Mouse (Mus musculus) brain, embryonic 14.5 days (tissue): ENCODE data around the gene 2310011J03Rik. TPM values are rescaled to one million over a fixed set of nuclear protein-coding genes. Genes with fewer than 3 reads are reported as not detected.

ENCODE experiments used
- DNase-seq: peaks from one replicate; pipeline ENCODE4 v3.0.0-alpha.2; 2011; ENCODE audit warnings: low read depth
- CTCF ChIP-seq: fragments of 200-500 bp; IDR thresholded peaks from 2 replicates; pipeline ENCODE4 v1.5.1; 2012; ENCODE audit warnings: inconsistent platforms, mild to moderate bottlenecking, moderate library complexity, borderline replicate concordance; ENCODE audit not compliant: insufficient read depth, insufficient read length; ENCODE audit errors: extremely low read depth
- POLR2A ChIP-seq: fragments of 200-500 bp; IDR thresholded peaks from 2 replicates; pipeline ENCODE4 v1.6.1; 2012; ENCODE audit warnings: mild to moderate bottlenecking, inconsistent platforms, borderline replicate concordance; ENCODE audit not compliant: poor library complexity, insufficient read depth, insufficient read length, severe bottlenecking; ENCODE audit errors: extremely low read depth
- polyA plus RNA-seq: library from polyadenylated mRNA; depleted of rRNA; stranded (reverse); fragments of >200 nt; gene quantifications from 2 replicates; pipeline ENCODE4 v1.2.3, GENCODE M21; 2012

2310011J03Rik gene
- polyA plus RNA-seq, 1 experiment = 22.5 TPM

GRCm38 (mm10) chr10:80295618-80296425 is 24.5 kb downstream of the 2310011J03Rik start, which contains the start of gene Apc2:
Gene Apc2, plus strand, starts transcription at chr10:80295977.
- TF ChIP-seq CTCF = peak; percentile 60
- no peak for TF ChIP-seq POLR2A
- DNase-seq = peak; percentile 97

GRCm38 (mm10) chr10:80294788-80295303 is 25.5 kb downstream of the 2310011J03Rik start:
- no peak for TF ChIP-seq POLR2A
- no peak for DNase-seq

- TF ChIP-seq POLR2A (no peak), CTCF (no peak)
- no peak for DNase-seq
Measured at GRCm38 (mm10) chr10:80294311-80294710, 26.0 kb downstream of the 2310011J03Rik start.

- DNase-seq = no peak
- no peak for TF ChIP-seq CTCF
- TF ChIP-seq POLR2A = no peak
Measured at GRCm38 (mm10) chr10:80293325-80293724, 27.0 kb downstream of the 2310011J03Rik start.

- peak; percentile 99 for DNase-seq
- peak; percentile 62; the same call in 1 of the 2 replicates for TF ChIP-seq POLR2A
- peak; percentile 51 for TF ChIP-seq CTCF
Measured at GRCm38 (mm10) chr10:80292251-80293146, 27.8 kb downstream of the 2310011J03Rik start, which contains the start of gene Rps15. Gene Rps15, plus strand, starts transcription at chr10:80292453.

- DNase-seq = no peak
- TF ChIP-seq CTCF (0 out of 2 replicates have a peak, but pooled peaks have one; percentile 11), POLR2A (no peak)
Measured at GRCm38 (mm10) chr10:80288657-80289056, 31.7 kb downstream of the 2310011J03Rik start.

- TF ChIP-seq CTCF (no peak), POLR2A (no peak)
- DNase-seq = no peak
Measured at GRCm38 (mm10) chr10:80288097-80288496, 32.2 kb downstream of the 2310011J03Rik start.

- DNase-seq = no peak
- TF ChIP-seq CTCF (no peak), POLR2A (no peak)
Measured at GRCm38 (mm10) chr10:80285222-80286070, 34.9 kb downstream of the 2310011J03Rik start.

- TF ChIP-seq POLR2A (no peak), CTCF (no peak)
- no peak for DNase-seq
Measured at GRCm38 (mm10) chr10:80282481-80283441, 37.6 kb downstream of the 2310011J03Rik start.
